Mouse (Mus musculus): ENCODE data around the gene Srgap2. TPM values are rescaled to one million over a fixed set of nuclear protein-coding genes. Genes with fewer than 3 reads are reported as not detected.

Gene Srgap2
- polyA plus RNA-seq, 1 experiment from 2014 or later, result 35.1 TPM

- Histone ChIP-seq H3K9ac (replicated peaks; ENCODE audit: low read depth, low read length) (no peak overlapping the region), H3K4me2 (ENCODE audit: low read length) (no peak overlapping the region), H3K27me3 (replicated peaks; ENCODE audit: control insufficient read depth, insufficient read depth, low read length) (no peaks in the 10 kb centered on the region), H3K36me3 (ENCODE audit: control insufficient read depth, insufficient read depth) (no peaks in the 10 kb centered on the region; the same call in none of the 2 replicates), H3K4me1 (replicated peaks; ENCODE audit: control insufficient read depth, insufficient read depth, low read length) (no peaks in the 10 kb centered on the region), H3K27ac (ENCODE audit: low read length) (no peak overlapping the region), H3K4me3 (replicated peaks; ENCODE audit: low read length) (no peak overlapping the region), H3K9me3 (ENCODE audit: control insufficient read depth, low read length) (no peaks in the 10 kb centered on the region)
- peak; percentile 53 for ATAC-seq
- whole genome bisulfite sequencing, result 43% methylated on average over 1 of the region's 1 CpGs
Measured at GRCm38 (mm10) chr1:131284167-131284566, 243.0 kb downstream of the Srgap2 start.

GRCm38 (mm10) chr1:131281731-131282130 is 245.4 kb downstream of the Srgap2 start:
- H3K4me2 ChIP-seq (ENCODE audit: low read length), result no peak overlapping the region
- no peaks in the 10 kb centered on the region for H3K9me3 ChIP-seq (ENCODE audit: control insufficient read depth, low read length)
- H3K4me1 ChIP-seq (replicated peaks; ENCODE audit: control insufficient read depth, insufficient read depth, low read length), result no peaks in the 10 kb centered on the region
- WGBS, result 54% methylated on average over 4 of the region's 4 CpGs
- no peaks in the 10 kb centered on the region for H3K36me3 ChIP-seq (ENCODE audit: control insufficient read depth, insufficient read depth)
- H3K27ac ChIP-seq (ENCODE audit: low read length), result no peak overlapping the region
- no peaks in the 10 kb centered on the region for H3K27me3 ChIP-seq (replicated peaks; ENCODE audit: control insufficient read depth, insufficient read depth, low read length)
- no peak for ATAC-seq
- no peak overlapping the region for H3K4me3 ChIP-seq (replicated peaks; ENCODE audit: low read length)
- no peak overlapping the region for H3K9ac ChIP-seq (replicated peaks; ENCODE audit: low read depth, low read length)

- Histone ChIP-seq H3K4me1 (replicated peaks; ENCODE audit: control insufficient read depth, insufficient read depth, low read length) (no peaks in the 10 kb centered on the region), H3K9me3 (ENCODE audit: control insufficient read depth, low read length) (no peaks in the 10 kb centered on the region), H3K27me3 (replicated peaks; ENCODE audit: control insufficient read depth, insufficient read depth, low read length) (no peaks in the 10 kb centered on the region), H3K4me2 (ENCODE audit: low read length) (no peak overlapping the region), H3K27ac (ENCODE audit: low read length) (no peak overlapping the region), H3K4me3 (replicated peaks; ENCODE audit: low read length) (no peak overlapping the region), H3K9ac (replicated peaks; ENCODE audit: low read depth, low read length) (no peak overlapping the region), H3K36me3 (ENCODE audit: control insufficient read depth, insufficient read depth) (no peaks in the 10 kb centered on the region)
- WGBS, result 67% methylated on average over 3 of the region's 3 CpGs
- ATAC-seq, result no peak
Measured at GRCm38 (mm10) chr1:131280280-131280679, 246.9 kb downstream of the Srgap2 start.

- Histone ChIP-seq H3K9me3 (ENCODE audit: control insufficient read depth, low read length) (no peaks in the 10 kb centered on the region), H3K4me3 (replicated peaks; ENCODE audit: low read length) (no peak within 1 kb of the TSS), H3K27me3 (replicated peaks; ENCODE audit: control insufficient read depth, insufficient read depth, low read length) (no peaks in the 10 kb centered on the region), H3K4me2 (ENCODE audit: low read length) (no peak within 1 kb of the TSS), H3K36me3 (ENCODE audit: control insufficient read depth, insufficient read depth) (no peaks in the 10 kb centered on the region), H3K27ac (ENCODE audit: low read length) (no peak within 1 kb of the TSS), H3K4me1 (replicated peaks; ENCODE audit: control insufficient read depth, insufficient read depth, low read length) (no peaks in the 10 kb centered on the region), H3K9ac (replicated peaks; ENCODE audit: low read depth, low read length) (no peak within 1 kb of the TSS)
- 48% methylated on average over 4 of the region's 4 CpGs for WGBS
- no peak for ATAC-seq
Measured at GRCm38 (mm10) chr1:131279456-131279776, 247.7 kb downstream of the Srgap2 start, which contains the start of gene Ikbke. Ikbke (minus strand) TSS chr1:131279606.

- Histone ChIP-seq H3K4me1 (replicated peaks; ENCODE audit: control insufficient read depth, insufficient read depth, low read length) (no peaks in the 10 kb centered on the region), H3K4me3 (replicated peaks; ENCODE audit: low read length) (no peak overlapping the region), H3K36me3 (ENCODE audit: control insufficient read depth, insufficient read depth) (no peaks in the 10 kb centered on the region), H3K4me2 (ENCODE audit: low read length) (no peak overlapping the region), H3K9me3 (ENCODE audit: control insufficient read depth, low read length) (no peaks in the 10 kb centered on the region), H3K9ac (replicated peaks; ENCODE audit: low read depth, low read length) (no peak overlapping the region), H3K27me3 (replicated peaks; ENCODE audit: control insufficient read depth, insufficient read depth, low read length) (no peaks in the 10 kb centered on the region), H3K27ac (ENCODE audit: low read length) (no peak overlapping the region)
- ATAC-seq, result no peak
- WGBS, result 43% methylated on average over 8 of the region's 8 CpGs
Measured at GRCm38 (mm10) chr1:131278606-131279455, 248.3 kb downstream of the Srgap2 start.

DNA sequence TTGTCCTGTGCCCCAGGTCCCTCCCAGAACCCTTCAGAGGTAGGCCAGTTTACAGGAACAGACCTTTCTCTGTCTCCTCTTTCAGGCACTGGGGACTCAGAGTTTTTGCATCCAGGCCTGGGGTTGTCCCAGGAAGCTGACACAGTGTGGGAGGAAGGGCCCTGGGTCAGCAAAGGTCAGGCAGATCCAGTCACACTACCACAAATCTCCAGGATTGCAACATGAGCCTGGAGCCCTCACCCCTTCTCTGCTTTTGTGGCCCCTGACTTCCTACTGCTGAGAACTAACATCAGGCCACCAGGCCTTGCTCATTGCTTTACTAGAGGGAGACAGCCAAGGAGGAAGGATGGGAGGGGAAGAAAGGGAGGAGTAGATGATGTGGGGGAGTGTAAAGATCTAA is 250.3 kb downstream of the Srgap2 start:
- H3K4me3 ChIP-seq (replicated peaks; ENCODE audit: low read length), result no peak overlapping the region
- ATAC-seq, result no peak

GRCm38 (mm10) chr1:131275577-131275976 is 251.6 kb downstream of the Srgap2 start:
- no peak overlapping the region for H3K4me2 ChIP-seq (ENCODE audit: low read length)
- H3K27ac ChIP-seq (ENCODE audit: low read length), result no peak overlapping the region
- H3K36me3 ChIP-seq (ENCODE audit: control insufficient read depth, insufficient read depth), result no peaks in the 10 kb centered on the region
- no peaks in the 10 kb centered on the region for H3K4me1 ChIP-seq (replicated peaks; ENCODE audit: control insufficient read depth, insufficient read depth, low read length)
- H3K9me3 ChIP-seq (ENCODE audit: control insufficient read depth, low read length), result no peaks in the 10 kb centered on the region
- no peak overlapping the region for H3K9ac ChIP-seq (replicated peaks; ENCODE audit: low read depth, low read length)
- 81% methylated on average over 13 of the region's 14 CpGs for WGBS
- H3K4me3 ChIP-seq (replicated peaks; ENCODE audit: low read length), result no peak overlapping the region
- H3K27me3 ChIP-seq (replicated peaks; ENCODE audit: control insufficient read depth, insufficient read depth, low read length), result no peaks in the 10 kb centered on the region
- no peak for ATAC-seq

More for the DNA sequence above, 250.3 kb downstream of the Srgap2 start:
- Histone ChIP-seq H3K27me3 (replicated peaks; ENCODE audit: control insufficient read depth, insufficient read depth, low read length) (no peaks in the 10 kb centered on the region), H3K4me2 (ENCODE audit: low read length) (no peak overlapping the region), H3K36me3 (ENCODE audit: control insufficient read depth, insufficient read depth) (no peaks in the 10 kb centered on the region), H3K27ac (ENCODE audit: low read length) (no peak overlapping the region), H3K4me1 (replicated peaks; ENCODE audit: control insufficient read depth, insufficient read depth, low read length) (no peaks in the 10 kb centered on the region), H3K9ac (replicated peaks; ENCODE audit: low read depth, low read length) (no peak overlapping the region), H3K9me3 (ENCODE audit: control insufficient read depth, low read length) (no peaks in the 10 kb centered on the region)

DNA sequence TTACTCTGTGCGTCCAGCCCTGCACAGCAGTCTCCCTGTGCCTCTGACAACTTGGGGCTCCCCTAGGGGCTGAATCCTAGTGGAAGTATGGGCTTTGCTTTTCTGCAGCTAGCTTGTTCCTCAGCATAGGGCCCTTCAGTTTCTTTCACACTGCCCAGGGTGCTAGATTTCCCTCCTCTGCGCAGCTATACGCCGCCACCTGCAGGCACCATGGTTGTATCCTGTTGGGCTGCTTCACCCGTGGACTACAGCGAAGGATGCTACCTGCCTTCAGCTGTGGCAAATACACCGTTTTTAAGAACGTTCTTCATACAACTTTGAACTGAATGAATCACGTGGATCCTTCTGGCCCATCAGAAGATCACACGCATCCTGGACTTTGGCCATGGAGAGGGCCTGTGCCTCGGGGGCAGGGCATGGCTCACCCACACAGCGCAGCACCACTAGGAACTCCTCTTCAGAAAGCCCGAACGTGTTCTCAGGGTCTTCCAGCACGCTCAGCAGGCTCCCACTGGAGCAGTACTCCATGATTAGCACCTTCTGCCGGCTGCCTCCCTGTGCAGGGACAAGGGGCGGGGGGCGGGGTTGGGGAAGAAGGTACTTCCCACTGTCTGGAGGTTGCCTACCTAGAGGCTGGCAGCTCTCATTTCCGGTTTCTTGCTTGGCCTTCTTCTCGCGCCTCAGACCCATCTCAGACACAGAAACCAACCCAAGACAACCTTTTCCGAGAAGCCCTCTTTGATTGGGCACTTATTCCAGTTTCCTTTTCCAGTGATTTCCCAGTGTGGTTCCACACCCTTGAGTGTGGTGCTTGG is 252.2 kb downstream of the Srgap2 start:
- H3K9me3 ChIP-seq (ENCODE audit: control insufficient read depth, low read length), result no peaks in the 10 kb centered on the region
- no peak overlapping the region for H3K27ac ChIP-seq (ENCODE audit: low read length)
- no peak for ATAC-seq
- no peaks in the 10 kb centered on the region for H3K27me3 ChIP-seq (replicated peaks; ENCODE audit: control insufficient read depth, insufficient read depth, low read length)
- H3K9ac ChIP-seq (replicated peaks; ENCODE audit: low read depth, low read length), result no peak overlapping the region
- H3K36me3 ChIP-seq (ENCODE audit: control insufficient read depth, insufficient read depth), result no peaks in the 10 kb centered on the region
- H3K4me1 ChIP-seq (replicated peaks; ENCODE audit: control insufficient read depth, insufficient read depth, low read length), result peaks cover 2% of the 10 kb centered on the region
- no peak overlapping the region for H3K4me2 ChIP-seq (ENCODE audit: low read length)
- WGBS, result 60% methylated on average over 22 of the region's 22 CpGs
- H3K4me3 ChIP-seq (replicated peaks; ENCODE audit: low read length), result no peak overlapping the region

DNA sequence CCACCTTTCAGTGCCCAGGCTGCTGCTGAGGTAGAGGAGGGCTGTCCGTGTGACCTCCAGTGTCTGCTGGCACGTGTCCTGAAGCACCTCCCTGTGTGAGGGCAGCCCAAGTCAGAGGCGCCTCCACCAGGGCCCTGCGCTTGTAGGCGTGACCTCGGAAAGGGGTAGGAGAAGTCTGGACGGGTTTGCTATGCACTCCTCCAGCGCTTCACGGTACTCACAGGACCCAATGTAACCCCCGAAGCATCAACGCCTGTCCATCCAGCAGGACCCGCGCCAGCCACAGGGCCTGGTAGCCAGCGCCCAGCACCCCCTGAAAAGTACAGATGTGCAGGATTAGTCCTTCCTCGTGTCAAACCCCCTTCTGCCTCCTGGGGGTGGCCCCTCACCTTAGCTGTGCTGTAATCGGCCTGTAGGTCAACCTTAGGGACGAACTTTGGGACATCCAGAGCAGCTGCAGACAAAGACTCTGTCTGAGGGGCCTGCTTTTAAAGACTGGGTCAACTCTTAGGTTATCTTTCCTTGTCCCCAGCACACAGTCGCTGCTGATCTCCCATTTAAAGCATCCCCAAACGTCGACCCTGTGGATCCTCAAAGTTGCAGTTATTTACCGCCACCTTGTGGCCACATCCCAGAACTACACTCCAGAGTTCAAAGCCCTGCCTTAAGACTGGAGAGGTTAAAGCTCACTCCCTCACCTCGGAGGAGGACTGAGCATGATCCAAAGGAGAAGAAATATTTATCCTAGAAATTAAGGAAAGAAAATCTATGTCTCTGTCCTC is 257.2 kb downstream of the Srgap2 start:
- H3K4me1 ChIP-seq (replicated peaks; ENCODE audit: control insufficient read depth, insufficient read depth, low read length), result peaks cover 2% of the 10 kb centered on the region
- H3K9ac ChIP-seq (replicated peaks; ENCODE audit: low read depth, low read length), result no peak overlapping the region
- peak overlapping the region; percentile 8; the same call in 1 of the 2 replicates for H3K4me2 ChIP-seq (ENCODE audit: low read length)
- no peaks in the 10 kb centered on the region for H3K36me3 ChIP-seq (ENCODE audit: control insufficient read depth, insufficient read depth)
- H3K27ac ChIP-seq (ENCODE audit: low read length), result no peak overlapping the region
- no peak overlapping the region for H3K4me3 ChIP-seq (replicated peaks; ENCODE audit: low read length)
- no peaks in the 10 kb centered on the region for H3K9me3 ChIP-seq (ENCODE audit: control insufficient read depth, low read length)
- H3K27me3 ChIP-seq (replicated peaks; ENCODE audit: control insufficient read depth, insufficient read depth, low read length), result no peaks in the 10 kb centered on the region
- peak; percentile 70 for ATAC-seq
- WGBS, result 28% methylated on average over 22 of the region's 22 CpGs
